Mouse (Mus musculus) stomach, embryonic 14.5 days (tissue): Measurements from ENCODE around the gene 4921504E06Rik. TPM values are rescaled to one million over a fixed set of nuclear protein-coding genes. Genes with fewer than 3 reads are reported as not detected.

Experiments used
- ATAC-seq: fragments of 200-750 bp; cut with Nextera tagmentation; 2 replicates; pipeline ENCODE4 v1.8.0; 2017; ENCODE audit warnings: low read depth, moderate TSS enrichment; ENCODE audit not compliant: insufficient number of reproducible peaks, insufficient read depth, low FRiP score
- H3K27ac ChIP-seq: fragments of 300-500 bp; sonication (generic); 2 replicates; pipeline ENCODE4 v1.5.1; 2014; ENCODE audit warnings: mild to moderate bottlenecking, low read length, moderate library complexity, mixed read lengths
- H3K27me3 ChIP-seq: fragments of 300-500 bp; sonication (generic); 2 replicates; pipeline ENCODE4 v1.6.1; 2014; ENCODE audit warnings: low read length, control low read depth, mixed read lengths; ENCODE audit not compliant: control insufficient read depth, insufficient read depth
- H3K36me3 ChIP-seq: fragments of 300-500 bp; sonication (generic); 2 replicates; pipeline ENCODE4 v1.6.1; 2014; ENCODE audit warnings: mild to moderate bottlenecking, control low read depth, low read length, moderate library complexity, mixed read lengths; ENCODE audit not compliant: control insufficient read depth, insufficient read depth
- H3K4me1 ChIP-seq: fragments of 300-500 bp; sonication (generic); 2 replicates; pipeline ENCODE4 v1.6.1; 2014; ENCODE audit warnings: low read length, control low read depth, mixed read lengths; ENCODE audit not compliant: control insufficient read depth, insufficient read depth
- H3K4me2 ChIP-seq: fragments of 300-500 bp; sonication (generic); replicated peaks from 2 replicates; pipeline ENCODE4 v1.6.1; 2014; ENCODE audit warnings: low read depth, low read length, control low read depth
- H3K4me3 ChIP-seq: fragments of 300-500 bp; sonication (generic); 2 replicates; pipeline ENCODE4 v1.5.1; 2014; ENCODE audit warnings: low read depth, low read length, control low read depth
- H3K9ac ChIP-seq: fragments of 300-500 bp; sonication (generic); replicated peaks from 2 replicates; pipeline ENCODE4 v1.6.1; 2014; ENCODE audit warnings: low read depth, mild to moderate bottlenecking, control low read depth, low read length, moderate library complexity, mixed read lengths
- H3K9me3 ChIP-seq: fragments of 300-500 bp; sonication (generic); 2 replicates; pipeline ENCODE4 v1.6.1; 2016; ENCODE audit warnings: low read depth, low read length, control low read depth; ENCODE audit not compliant: control insufficient read depth
- WGBS: fragments of 180-500 bp; shearing (Covaris S2); extraction: QIAGEN DNeasy Blood & Tissue Kit; methylation state at CpG from one replicate; pipeline ENCODE4 v1.1.7; 2014; 5-methylcytosine and 5-hydroxymethylcytosine counted together
- polyA plus RNA-seq: library from polyadenylated mRNA; unstranded; fragments of >200 nt; fragmentation: Nextera tagmentation; extraction: Ambion mirVana; gene quantifications from 2 replicates; pipeline ENCODE4 v1.2.1, GENCODE M21; 2014

4921504E06Rik gene
- polyA plus RNA-seq, 1 experiment from 2014 or later: not detected

DNA sequence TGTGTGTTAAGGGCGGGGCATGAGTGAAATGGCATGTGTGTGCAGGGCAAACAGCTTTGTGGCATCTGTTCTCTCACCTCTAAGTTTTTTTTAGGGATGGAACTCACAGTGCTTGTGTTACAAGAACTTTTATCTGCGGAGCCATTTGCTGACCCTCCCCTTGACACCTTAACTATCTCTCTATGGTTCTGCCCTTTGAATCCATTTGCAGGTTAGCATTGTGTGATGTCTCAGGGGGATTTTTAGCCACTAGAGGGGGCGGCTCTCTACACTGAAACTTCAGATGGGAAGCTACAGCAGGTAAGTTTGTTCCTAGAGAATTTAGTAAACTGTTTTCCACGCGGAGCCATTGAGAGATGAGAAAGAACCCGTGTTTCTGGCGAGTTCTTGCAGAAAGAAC is 32.1 kb downstream of the 4921504E06Rik start:
- Histone ChIP-seq H3K4me1 (no peaks in the 10 kb centered on the region), H3K9ac (no peak overlapping the region), H3K27ac (no peak overlapping the region), H3K4me2 (no peak overlapping the region), H3K9me3 (no peaks in the 10 kb centered on the region), H3K4me3 (no peak overlapping the region), H3K36me3 (no peaks in the 10 kb centered on the region), H3K27me3 (peaks cover 4% of the 10 kb centered on the region; the same call in 1 of the 2 replicates)
- 24% methylated on average over 7 of the region's 7 CpGs for WGBS
- ATAC-seq: no peak

DNA sequence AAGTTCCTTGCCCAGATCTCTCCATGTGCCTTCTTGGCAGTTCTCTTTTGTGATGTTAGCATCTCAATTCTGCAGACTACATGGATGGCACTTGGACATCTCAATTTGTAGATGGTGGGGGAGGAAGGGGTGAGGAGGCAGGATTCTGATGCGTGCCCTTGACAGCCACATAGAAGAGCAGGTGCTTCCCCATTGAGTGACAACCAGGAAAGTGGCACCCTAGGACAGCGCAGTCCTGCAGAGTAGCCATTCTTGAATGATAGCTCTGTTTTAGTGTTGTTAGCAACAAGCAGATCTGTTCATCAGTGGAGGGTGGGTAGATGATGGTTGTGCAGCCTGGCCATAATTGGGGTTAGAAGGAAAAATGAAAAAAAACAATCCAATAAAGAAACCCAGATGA is 33.1 kb downstream of the 4921504E06Rik start:
- no peak overlapping the region for H3K27ac ChIP-seq
- no peaks in the 10 kb centered on the region for H3K9me3 ChIP-seq
- peaks cover 4% of the 10 kb centered on the region; the same call in 1 of the 2 replicates for H3K27me3 ChIP-seq
- H3K9ac ChIP-seq: no peak overlapping the region
- WGBS: 86% methylated on average over 2 of the region's 2 CpGs
- no peak for ATAC-seq
- H3K4me1 ChIP-seq: no peaks in the 10 kb centered on the region
- H3K4me3 ChIP-seq: no peak overlapping the region
- H3K36me3 ChIP-seq: no peaks in the 10 kb centered on the region
- no peak overlapping the region for H3K4me2 ChIP-seq

DNA sequence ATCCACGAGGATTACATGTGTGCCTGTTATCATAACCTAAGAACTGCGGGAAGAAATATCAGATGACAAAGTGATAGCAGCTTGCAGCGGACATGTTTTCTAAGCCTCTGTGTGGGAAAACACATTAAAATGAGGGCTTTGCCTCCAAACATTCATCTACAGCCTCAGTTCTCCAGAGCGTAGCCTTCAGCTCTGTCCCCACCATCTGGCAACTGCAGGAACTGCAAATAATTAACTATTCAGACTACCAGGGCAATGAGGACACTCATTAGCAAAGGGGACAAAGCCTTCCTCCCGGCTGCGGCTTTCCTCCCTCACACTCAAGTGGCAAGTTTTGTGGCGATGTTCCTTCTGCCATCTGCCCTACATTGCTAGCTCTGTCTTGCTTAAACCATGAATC is 33.9 kb downstream of the 4921504E06Rik start:
- Histone ChIP-seq H3K9me3 (no peaks in the 10 kb centered on the region), H3K36me3 (no peaks in the 10 kb centered on the region), H3K27ac (no peak overlapping the region), H3K27me3 (peaks cover 4% of the 10 kb centered on the region; the same call in 1 of the 2 replicates), H3K4me2 (no peak overlapping the region), H3K9ac (no peak overlapping the region), H3K4me1 (no peaks in the 10 kb centered on the region), H3K4me3 (no peak overlapping the region)
- 4% methylated on average over 7 of the region's 7 CpGs for WGBS
- ATAC-seq: no peak

DNA sequence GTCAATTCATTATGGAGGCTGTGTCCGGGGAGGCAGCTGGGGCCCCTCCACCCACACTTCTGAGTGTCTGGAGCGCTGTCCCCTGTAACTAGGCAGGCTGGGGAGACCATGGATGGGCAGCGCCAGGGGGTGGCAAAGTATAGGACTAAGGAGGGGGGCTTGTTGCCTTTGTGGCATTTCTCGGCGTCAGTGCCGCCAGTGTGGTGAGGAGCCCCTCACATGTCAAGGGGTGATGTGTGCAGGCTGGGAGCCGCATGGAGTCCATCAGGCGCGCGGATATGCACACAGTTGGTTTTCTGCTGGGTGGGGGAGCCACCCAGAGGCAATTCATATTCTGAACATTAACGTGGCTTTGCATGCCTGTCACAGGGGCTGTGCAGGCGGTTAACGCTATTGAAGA is 35.8 kb downstream of the 4921504E06Rik start:
- Histone ChIP-seq H3K27me3 (peaks cover 4% of the 10 kb centered on the region; the same call in 1 of the 2 replicates), H3K36me3 (no peaks in the 10 kb centered on the region), H3K4me3 (no peak overlapping the region), H3K9ac (no peak overlapping the region), H3K4me2 (no peak overlapping the region), H3K4me1 (no peaks in the 10 kb centered on the region), H3K27ac (no peak overlapping the region), H3K9me3 (no peaks in the 10 kb centered on the region)
- ATAC-seq: no peak
- WGBS: 41% methylated on average over 13 of the region's 13 CpGs

DNA sequence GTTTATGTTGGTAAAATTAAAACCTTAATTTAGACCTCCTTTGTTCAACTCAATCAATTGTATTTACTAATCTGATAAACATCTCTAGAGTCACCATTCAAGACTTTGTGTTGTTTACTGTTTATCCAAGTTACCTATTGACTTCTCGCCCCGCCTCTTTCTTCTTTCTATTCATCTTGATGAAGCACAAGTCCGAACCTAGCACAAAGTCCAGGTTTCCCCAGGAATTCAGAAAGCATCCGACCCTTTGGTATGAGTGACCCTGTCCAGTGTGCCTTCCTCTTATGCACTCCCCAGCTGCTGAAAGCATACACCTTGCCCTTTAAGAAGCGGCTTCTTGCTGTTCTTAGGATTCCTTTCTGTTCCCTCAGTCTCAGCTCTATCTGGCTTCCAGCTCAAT is 41.3 kb downstream of the 4921504E06Rik start:
- 58% methylated on average over 5 of the region's 5 CpGs for WGBS
- Histone ChIP-seq H3K4me2 (no peak overlapping the region), H3K27me3 (no peaks in the 10 kb centered on the region), H3K4me3 (no peak overlapping the region), H3K36me3 (no peaks in the 10 kb centered on the region), H3K27ac (no peak overlapping the region), H3K4me1 (no peaks in the 10 kb centered on the region), H3K9ac (no peak overlapping the region), H3K9me3 (no peaks in the 10 kb centered on the region)
- no peak for ATAC-seq

DNA sequence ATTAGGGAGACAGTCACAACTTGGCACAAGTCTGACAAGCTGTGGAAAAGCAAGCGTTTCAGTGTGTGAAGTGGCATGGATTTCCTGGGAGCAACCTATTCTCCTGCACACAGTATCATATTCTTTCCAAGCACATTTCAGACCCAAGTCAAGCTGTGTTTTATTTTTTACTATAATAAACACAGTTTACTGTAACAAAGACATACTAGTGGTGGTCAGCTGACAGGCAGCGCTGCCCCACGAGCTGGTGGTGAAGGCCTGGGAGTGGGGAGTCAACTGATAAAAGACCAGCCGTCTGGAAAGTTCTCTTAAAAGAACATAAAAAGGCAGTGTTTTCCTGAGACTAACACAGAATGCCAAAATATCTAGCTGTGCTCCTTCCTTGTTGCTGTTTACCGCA is 42.7 kb downstream of the 4921504E06Rik start:
- ATAC-seq: no peak
- Histone ChIP-seq H3K9me3 (no peaks in the 10 kb centered on the region), H3K4me3 (no peak overlapping the region), H3K36me3 (no peaks in the 10 kb centered on the region), H3K9ac (no peak overlapping the region), H3K4me2 (no peak overlapping the region), H3K27ac (no peak overlapping the region), H3K27me3 (no peaks in the 10 kb centered on the region), H3K4me1 (no peaks in the 10 kb centered on the region)
- 55% methylated on average over 5 of the region's 5 CpGs for WGBS

DNA sequence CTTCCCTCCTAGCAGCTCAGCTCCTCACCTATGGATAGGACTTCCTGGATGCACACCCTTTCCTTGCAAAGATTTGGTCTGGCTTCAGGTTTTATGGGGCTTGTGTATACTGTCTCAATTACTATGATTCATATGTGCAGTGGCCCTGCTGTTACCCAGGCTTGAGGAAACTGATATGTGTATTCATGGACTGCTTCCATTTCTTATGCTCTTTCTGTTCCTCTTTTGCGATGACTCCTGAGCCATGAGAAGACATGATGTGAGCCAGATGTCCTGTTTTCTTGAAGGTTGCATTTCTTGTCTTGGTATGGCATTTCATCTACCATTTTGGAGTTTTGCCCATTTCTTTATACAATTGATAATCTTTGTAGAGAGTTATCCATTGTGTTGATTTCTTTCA is 48.0 kb downstream of the 4921504E06Rik start:
- no peak overlapping the region for H3K4me2 ChIP-seq
- 81% methylated on average over 1 of the region's 1 CpGs for WGBS
- no peaks in the 10 kb centered on the region for H3K9me3 ChIP-seq
- no peaks in the 10 kb centered on the region for H3K27me3 ChIP-seq
- H3K4me1 ChIP-seq: no peaks in the 10 kb centered on the region
- no peak overlapping the region for H3K27ac ChIP-seq
- no peak for ATAC-seq
- H3K4me3 ChIP-seq: no peak overlapping the region
- no peaks in the 10 kb centered on the region for H3K36me3 ChIP-seq
- H3K9ac ChIP-seq: no peak overlapping the region

DNA sequence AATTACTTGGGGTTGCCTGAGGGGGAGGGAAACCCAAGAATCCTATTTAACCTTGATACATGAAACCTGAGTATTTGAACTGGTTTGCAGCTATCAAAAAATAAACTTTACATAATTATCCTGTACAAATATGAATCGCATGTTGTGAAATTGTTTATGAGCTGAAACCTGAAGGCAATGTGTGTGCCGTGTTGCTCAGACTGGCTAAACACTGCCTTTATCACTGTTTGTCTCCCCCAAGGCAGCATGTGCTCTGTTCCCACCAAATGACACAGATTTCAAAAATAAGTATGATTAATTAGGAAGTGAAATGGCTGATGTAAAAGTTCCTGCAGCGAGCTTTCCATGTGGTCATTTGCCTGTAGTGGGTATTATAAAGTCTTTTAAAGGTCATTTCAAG is 63.5 kb downstream of the 4921504E06Rik start:
- Histone ChIP-seq H3K4me1 (no peaks in the 10 kb centered on the region), H3K9ac (no peak overlapping the region), H3K4me2 (no peak overlapping the region), H3K27ac (no peak overlapping the region), H3K4me3 (no peak overlapping the region), H3K27me3 (no peaks in the 10 kb centered on the region), H3K9me3 (no peaks in the 10 kb centered on the region), H3K36me3 (no peaks in the 10 kb centered on the region)
- 63% methylated on average over 3 of the region's 3 CpGs for WGBS
- no peak for ATAC-seq

DNA sequence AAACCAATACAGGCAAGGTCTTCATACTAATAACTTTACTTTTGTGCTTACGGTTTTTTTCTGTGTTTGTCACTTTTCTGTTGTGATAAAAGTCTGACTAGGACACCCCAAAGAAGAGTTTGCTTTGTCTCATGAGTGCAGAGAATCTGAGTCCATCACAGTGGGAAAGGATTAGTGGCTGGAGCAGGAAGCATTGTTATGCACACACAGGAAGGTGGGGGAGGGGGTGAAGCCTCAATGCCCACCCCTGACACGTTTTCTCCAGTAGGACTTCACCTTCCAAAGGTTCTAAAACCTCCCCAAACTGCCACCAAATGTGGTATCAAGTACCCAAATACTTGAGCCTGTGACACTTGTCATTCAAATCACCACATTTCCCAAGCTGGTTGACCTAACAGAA is 91.8 kb downstream of the 4921504E06Rik start:
- H3K27me3 ChIP-seq: 0 out of 2 replicates have a peak, but pooled peaks cover 4% of the 10 kb centered on the region
- ATAC-seq: no peak

More for the DNA sequence above, 91.8 kb downstream of the 4921504E06Rik start:
- no peak overlapping the region for H3K9ac ChIP-seq
- H3K9me3 ChIP-seq: no peaks in the 10 kb centered on the region
- WGBS: 44% methylated on average over 2 of the region's 2 CpGs
- no peak overlapping the region for H3K4me3 ChIP-seq
- H3K4me1 ChIP-seq: no peaks in the 10 kb centered on the region
- H3K36me3 ChIP-seq: no peaks in the 10 kb centered on the region
- no peak overlapping the region for H3K4me2 ChIP-seq
- no peak overlapping the region for H3K27ac ChIP-seq
